Mouse (Mus musculus): Measurements from ENCODE around the gene Suco. TPM values are rescaled to one million over a fixed set of nuclear protein-coding genes. Genes with fewer than 3 reads are reported as not detected.
A peak's percentile ranks its signal among the peaks of the same experiment; 100 is the strongest.

Gene Suco
- polyA plus RNA-seq, 2 experiments from 2014 or later, result 24.2 to 29.4 TPM

GRCm38 (mm10) chr1:161888823-161889222 lies 12.3 kb upstream of the Suco start:
- no peak for ATAC-seq

- no peak for ATAC-seq
Observed at GRCm38 (mm10) chr1:161887679-161888260, 11.3 kb upstream of the Suco start.

DNA sequence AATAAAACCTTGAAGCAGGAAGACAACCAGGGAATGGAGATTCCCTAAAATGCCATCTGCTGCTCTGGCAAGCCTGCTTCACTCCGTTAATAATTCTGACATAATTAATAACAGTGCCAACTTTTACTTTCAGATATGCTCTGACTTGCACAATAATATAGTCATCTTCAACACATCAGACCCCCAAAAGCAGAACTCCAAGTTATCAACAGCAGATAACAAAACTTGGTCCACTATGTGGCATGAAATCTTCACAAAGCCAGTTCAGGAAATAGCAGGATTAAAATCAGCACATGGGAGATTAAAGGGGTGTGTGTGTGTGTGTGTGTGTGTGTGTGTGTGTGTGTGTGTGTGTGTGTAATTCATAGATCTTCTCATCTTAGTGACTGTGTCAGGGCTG lies 9.3 kb upstream of the Suco start:
- no peak for ATAC-seq

DNA sequence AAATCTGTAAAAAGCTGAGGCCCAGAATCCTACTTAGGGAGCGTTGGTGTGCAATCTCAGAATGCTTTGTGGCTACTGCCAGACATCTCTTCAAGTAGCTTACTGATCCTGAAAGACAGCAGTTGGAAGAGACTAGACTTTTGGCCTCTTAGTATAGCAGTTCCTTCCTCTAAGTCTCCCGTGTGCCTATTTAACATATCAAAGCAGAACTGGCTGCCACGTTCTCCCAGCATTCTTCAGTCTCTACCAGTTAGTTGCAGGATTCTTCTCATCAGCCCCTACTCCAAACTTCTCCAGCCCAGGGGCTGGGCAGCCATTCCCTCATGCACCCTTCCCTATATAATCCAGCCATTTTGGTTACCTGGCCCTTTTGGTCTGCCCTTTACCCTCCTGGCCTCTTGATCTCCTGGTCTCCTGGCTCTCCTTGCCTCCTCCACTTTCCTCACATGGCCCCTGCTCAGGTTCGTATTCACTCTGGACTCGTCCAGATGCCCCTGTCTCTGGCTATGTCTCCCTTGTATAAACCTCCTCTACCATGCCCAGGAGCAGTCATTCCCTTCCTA lies 1.2 kb upstream of the Suco start:
- no peak for ATAC-seq

GRCm38 (mm10) chr1:161875706-161876552 lies 553 bp downstream of the Suco start:
- peak; percentile 22 for ATAC-seq

GRCm38 (mm10) chr1:161869422-161869821 lies 7.1 kb downstream of the Suco start:
- no peak for ATAC-seq

DNA sequence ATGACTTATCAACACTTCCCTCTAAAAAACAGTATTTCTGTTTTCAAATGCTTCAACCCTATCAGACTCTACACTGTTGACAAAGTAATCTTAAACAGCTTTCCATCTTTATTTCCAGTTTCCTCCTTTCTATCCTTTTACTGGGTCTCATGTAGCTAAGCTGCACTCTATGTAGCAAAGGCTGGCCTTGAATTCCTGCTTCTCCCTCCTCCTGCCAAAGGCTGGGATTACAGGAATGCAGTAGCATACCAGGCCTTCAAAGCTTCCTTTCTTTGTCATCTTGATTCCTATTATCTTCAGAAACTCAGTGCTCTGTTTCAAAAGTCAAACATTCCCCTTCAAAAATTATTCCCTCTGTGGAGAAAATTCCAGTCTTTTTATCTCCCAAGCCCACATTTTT lies 8.1 kb downstream of the Suco start:
- ATAC-seq, result no peak

GRCm38 (mm10) chr1:161863742-161864141 lies 12.7 kb downstream of the Suco start:
- ATAC-seq, result no peak

- ATAC-seq, result no peak
Observed at GRCm38 (mm10) chr1:161859248-161859647, 17.2 kb downstream of the Suco start.

DNA sequence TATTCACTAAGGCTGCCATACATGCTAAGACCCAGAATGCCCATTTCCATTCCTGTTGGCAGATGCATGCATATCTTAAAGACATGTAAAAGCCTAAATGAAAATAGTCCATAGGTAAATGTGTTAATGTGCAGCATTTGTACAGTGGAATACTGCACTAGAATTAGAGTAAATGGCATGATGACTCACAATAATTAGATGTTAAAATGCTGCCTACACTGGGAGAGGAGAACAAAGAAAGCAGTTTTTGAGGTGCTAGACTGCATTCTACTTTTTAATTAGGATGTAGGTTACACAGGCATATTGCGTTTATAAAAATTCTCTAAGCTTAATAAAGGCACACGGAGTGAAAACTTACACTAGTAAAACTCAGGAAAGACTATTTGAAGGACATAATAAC lies 49.8 kb downstream of the Suco start:
- ATAC-seq, result no peak

- ATAC-seq, result peak; percentile 60
Observed at GRCm38 (mm10) chr1:161809428-161809827, 67.1 kb downstream of the Suco start.

DNA sequence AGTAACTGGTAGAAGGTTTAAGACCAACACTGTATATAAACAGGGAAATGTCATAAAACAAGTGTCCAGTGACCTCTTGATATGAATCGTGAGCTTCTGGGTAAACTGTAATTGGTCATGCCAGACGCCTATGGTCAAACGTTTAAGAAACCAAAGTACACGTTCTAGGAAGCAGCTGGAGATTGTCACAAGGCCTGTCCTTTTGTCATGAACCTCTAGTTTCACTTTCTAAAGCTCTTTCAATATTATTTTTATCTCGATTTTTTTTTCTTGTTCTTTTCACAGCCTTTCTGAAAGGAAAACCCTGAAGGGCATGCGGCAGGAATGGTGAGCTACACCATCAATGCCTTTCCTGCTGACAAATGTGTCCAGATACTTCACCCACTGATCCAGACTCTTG lies 67.5 kb downstream of the Suco start:
- ATAC-seq, result no peak

GRCm38 (mm10) chr1:161804541-161804971 lies 71.9 kb downstream of the Suco start:
- peak; percentile 79 for ATAC-seq

GRCm38 (mm10) chr1:161801321-161801720 lies 75.2 kb downstream of the Suco start:
- no peak for ATAC-seq

- ATAC-seq, result no peak
Observed at GRCm38 (mm10) chr1:161800256-161800655, 76.2 kb downstream of the Suco start.

GRCm38 (mm10) chr1:161799791-161800190 lies 76.7 kb downstream of the Suco start:
- no peak for ATAC-seq

DNA sequence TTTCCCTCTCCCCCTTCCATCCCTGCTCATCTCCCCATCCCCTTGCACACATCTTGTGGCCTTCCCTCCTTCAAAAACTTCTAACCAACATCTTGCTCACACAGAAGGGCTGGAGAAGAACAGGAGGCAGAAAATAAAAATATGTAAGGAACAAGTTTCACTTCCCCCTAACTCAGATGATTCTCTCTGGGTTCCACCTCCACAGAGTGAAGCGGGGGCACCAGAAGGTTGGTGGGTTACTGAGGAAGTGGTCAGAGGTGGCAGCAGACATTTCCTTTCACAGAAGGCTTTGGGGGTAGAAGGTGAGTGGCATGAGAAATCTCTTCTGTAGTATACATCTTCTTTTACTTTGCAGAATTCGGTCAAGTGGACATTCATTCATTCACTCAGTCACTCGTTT lies 77.6 kb downstream of the Suco start:
- ATAC-seq, result no peak

DNA sequence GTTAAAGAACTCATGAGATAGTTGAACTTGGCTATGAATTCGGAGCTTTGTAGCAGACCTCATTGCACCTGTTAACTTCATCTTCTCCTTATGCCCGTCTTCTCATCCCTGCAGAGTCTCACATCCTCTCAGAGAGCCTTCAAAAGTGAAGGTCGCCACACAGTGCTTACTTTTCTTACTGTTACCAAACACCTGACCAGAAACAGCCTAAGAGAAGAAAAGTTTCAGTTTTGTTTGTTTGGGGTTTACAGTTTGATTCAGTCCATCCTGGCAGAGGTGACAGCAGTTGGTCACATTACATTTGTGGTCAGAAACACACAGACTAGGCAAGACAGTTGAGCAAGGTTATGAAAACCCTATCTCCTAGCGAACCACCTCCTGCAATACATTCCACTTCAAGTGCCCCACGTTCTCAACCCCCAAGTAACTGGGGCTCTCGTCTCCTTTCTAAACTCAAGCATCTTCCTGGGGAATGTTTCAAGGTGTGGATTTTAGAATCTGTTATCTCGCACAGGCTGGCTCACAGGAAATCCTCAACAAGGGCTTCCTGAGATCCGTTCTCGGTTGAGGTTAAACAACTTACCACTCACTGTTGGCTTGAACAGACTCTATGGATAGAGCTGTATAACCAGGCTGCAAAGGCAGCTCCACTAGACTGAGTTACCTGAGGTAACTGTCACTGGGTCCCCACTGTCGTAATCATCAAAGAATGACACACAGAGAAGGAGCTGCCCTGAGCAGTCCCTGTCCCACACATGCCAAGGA lies 81.9 kb downstream of the Suco start:
- ATAC-seq, result peak; percentile 63

DNA sequence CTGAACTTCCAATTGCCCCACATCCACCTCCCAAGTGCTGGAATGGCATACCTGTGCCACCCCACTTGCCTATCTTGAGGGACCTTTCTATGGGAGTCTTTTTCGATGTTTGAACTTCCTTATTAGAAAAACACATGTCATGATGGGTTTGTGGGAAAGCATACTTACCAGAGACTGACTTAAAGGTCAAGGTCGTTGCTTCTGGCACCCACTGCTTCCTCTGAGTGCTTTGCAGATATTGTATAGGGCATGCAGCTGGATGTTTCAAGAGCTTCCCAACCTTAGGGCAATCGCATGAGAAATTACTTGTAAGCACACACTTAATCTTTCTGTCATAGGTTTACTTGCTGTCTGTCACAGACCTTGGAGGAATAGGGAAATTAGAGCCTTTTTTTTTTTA lies 83.2 kb downstream of the Suco start:
- ATAC-seq, result no peak

DNA sequence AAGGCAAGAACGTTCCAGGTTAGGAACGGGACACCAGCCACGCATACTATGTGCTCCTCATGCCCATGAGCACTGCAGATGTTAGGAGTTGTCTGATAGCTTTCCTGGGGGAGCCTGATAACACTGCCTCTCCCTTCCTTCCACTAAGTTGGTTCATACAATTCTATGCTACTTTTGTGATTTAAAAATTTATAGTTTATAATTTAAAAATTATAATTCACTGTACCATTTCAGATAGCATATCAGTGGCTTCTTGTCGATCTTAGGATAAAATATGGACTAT lies 83.9 kb downstream of the Suco start:
- no peak for ATAC-seq

- no peak for ATAC-seq
Observed at GRCm38 (mm10) chr1:161791854-161792686, 84.4 kb downstream of the Suco start.

- ATAC-seq, result peak; percentile 90
Observed at GRCm38 (mm10) chr1:161788339-161788738, 88.1 kb downstream of the Suco start, which contains the start of gene Fasl. Fasl (minus strand) TSS chr1:161788495.

Measured in activated CD4-positive, CD25-positive, alpha-beta regulatory T cell, adult 4 months (primary cell).